Mouse (Mus musculus) limb, embryonic 14.5 days (tissue): Measurements from ENCODE around the gene Olfr211. TPM values are rescaled to one million over a fixed set of nuclear protein-coding genes. Genes with fewer than 3 reads are reported as not detected.

Source experiments
- ATAC-seq: fragments of 200-750 bp; cut with Nextera tagmentation; 2 replicates; pipeline ENCODE4 v1.8.0; 2017; ENCODE audit warnings: low read depth, moderate number of reproducible peaks, moderate TSS enrichment; ENCODE audit not compliant: low FRiP score
- DNase-seq: peaks from one replicate; pipeline ENCODE4 v3.0.0-alpha.2; 2015; ENCODE audit warnings: low spot score
- H3K27ac ChIP-seq: fragments of 300-500 bp; sonication (generic); replicated peaks from 2 replicates; pipeline ENCODE4 v1.5.1; 2014; ENCODE audit warnings: low read depth, mild to moderate bottlenecking, low read length, moderate library complexity, mixed read lengths
- H3K27me3 ChIP-seq: fragments of 300-500 bp; sonication (generic); 2 replicates; pipeline ENCODE4 v1.6.1; 2014; ENCODE audit warnings: low read length, mixed read lengths; ENCODE audit not compliant: control insufficient read depth, insufficient read depth
- H3K36me3 ChIP-seq: fragments of 300-500 bp; sonication (generic); 2 replicates; pipeline ENCODE4 v1.6.1; 2014; ENCODE audit warnings: mild to moderate bottlenecking, low read length, moderate library complexity, mixed read lengths; ENCODE audit not compliant: control insufficient read depth, insufficient read depth
- H3K4me1 ChIP-seq: fragments of 300-500 bp; sonication (generic); 2 replicates; pipeline ENCODE4 v1.6.1; 2014; ENCODE audit warnings: antibody characterized with exemption, low read length, mixed read lengths; ENCODE audit not compliant: control insufficient read depth, insufficient read depth
- H3K4me2 ChIP-seq: fragments of 300-500 bp; sonication (generic); replicated peaks from 2 replicates; pipeline ENCODE4 v1.6.1; 2014; ENCODE audit warnings: low read depth, mild to moderate bottlenecking, low read length, moderate library complexity; ENCODE audit not compliant: severe bottlenecking
- H3K4me3 ChIP-seq: fragments of 300-500 bp; sonication (generic); replicated peaks from 2 replicates; pipeline ENCODE4 v1.5.1; 2014; ENCODE audit warnings: low read length
- H3K9ac ChIP-seq: fragments of 300-500 bp; sonication (generic); 2 replicates; pipeline ENCODE4 v1.6.1; 2014; ENCODE audit warnings: mild to moderate bottlenecking, low read depth, low read length, moderate library complexity; ENCODE audit not compliant: severe bottlenecking
- H3K9me3 ChIP-seq: fragments of 300-500 bp; sonication (generic); 2 replicates; pipeline ENCODE4 v1.6.1; 2016; ENCODE audit warnings: low read length; ENCODE audit not compliant: control insufficient read depth
- POLR2A ChIP-seq: fragments of 200-500 bp; IDR thresholded peaks from 2 replicates; pipeline ENCODE4 v1.8.0; 2012; ENCODE audit warnings: inconsistent platforms, mild to moderate bottlenecking, moderate library complexity, borderline replicate concordance; ENCODE audit not compliant: insufficient read depth, insufficient read length; ENCODE audit errors: extremely low read depth
- WGBS: fragments of 180-500 bp; shearing (Covaris S2); extraction: QIAGEN DNeasy Blood & Tissue Kit; methylation state at CpG from one replicate; pipeline ENCODE4 v1.1.7; 2014; 5-methylcytosine and 5-hydroxymethylcytosine counted together
- polyA plus RNA-seq, 2 experiments: library from polyadenylated mRNA; depleted of rRNA in 1 of 2; stranded (reverse) in 1 of 2; unstranded in 1 of 2; fragments of >200 nt; fragmentation: Nextera tagmentation in 1 of 2; extraction: Ambion mirVana in 1 of 2; gene quantifications; 2 replicates each; pipeline versions ENCODE4 v1.2.1 to v1.2.3; 2012 to 2014

The Olfr211 gene
- polyA plus RNA-seq (2012; rRNA removed), result not detected in 2 replicates
- not detected in 2 replicates for polyA plus RNA-seq (2014; fragmentation: Nextera tagmentation; extraction: Ambion mirVana)

GRCm38 (mm10) chr6:116488791-116489190 is at the start of gene Olfr211:
Olfr211 (plus strand) TSS chr6:116489091.
- 63% methylated on average over 4 of the region's 4 CpGs for WGBS
- DNase-seq (no peak), ATAC-seq (no peak)
- H3K27me3 ChIP-seq, result no peaks in the 10 kb centered on the region
- H3K36me3 ChIP-seq, result no peaks in the 10 kb centered on the region
- H3K9ac ChIP-seq, result no peak within 1 kb of the TSS
- TF ChIP-seq POLR2A, result no peak
- no peak within 1 kb of the TSS for H3K4me3 ChIP-seq
- no peak within 1 kb of the TSS for H3K27ac ChIP-seq
- H3K4me2 ChIP-seq, result no peak within 1 kb of the TSS
- H3K9me3 ChIP-seq, result no peaks in the 10 kb centered on the region
- no peaks in the 10 kb centered on the region for H3K4me1 ChIP-seq

GRCm38 (mm10) chr6:116439531-116439930 is 49.4 kb upstream of the Olfr211 start:
- Histone ChIP-seq H3K36me3 (no peaks in the 10 kb centered on the region), H3K9me3 (no peaks in the 10 kb centered on the region), H3K4me1 (no peaks in the 10 kb centered on the region), H3K4me2 (no peak overlapping the region), H3K9ac (no peak overlapping the region), H3K27me3 (no peaks in the 10 kb centered on the region), H3K27ac (no peak overlapping the region), H3K4me3 (no peak overlapping the region)
- no peak for DNase-seq
- ATAC-seq, result no peak
- 83% methylated on average over 6 of the region's 6 CpGs for WGBS
- TF ChIP-seq POLR2A, result no peak

DNA sequence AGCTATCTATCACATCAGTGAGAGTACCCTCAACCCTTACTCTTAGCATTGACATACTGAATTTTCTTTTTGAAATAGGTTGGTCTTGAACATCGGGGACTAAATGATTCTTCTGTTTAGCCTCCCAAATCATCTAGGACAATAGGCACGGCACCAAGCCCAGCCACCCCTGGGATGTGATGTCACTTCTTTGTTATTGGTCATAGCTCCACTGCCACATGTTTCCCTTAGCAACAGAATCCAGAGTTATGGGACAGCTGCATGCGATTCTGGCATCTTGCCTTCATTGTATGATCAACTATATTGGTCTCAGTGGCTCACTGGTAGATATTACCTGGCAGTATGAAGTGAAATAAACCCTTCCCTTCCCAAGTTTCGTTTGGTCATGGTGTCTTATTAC is 48.4 kb upstream of the Olfr211 start:
- no peaks in the 10 kb centered on the region for H3K36me3 ChIP-seq
- no peak overlapping the region for H3K4me3 ChIP-seq
- TF ChIP-seq POLR2A, result no peak
- H3K27me3 ChIP-seq, result no peaks in the 10 kb centered on the region
- no peak overlapping the region for H3K4me2 ChIP-seq
- ATAC-seq (no peak), DNase-seq (no peak)
- WGBS, result 57% methylated on average over 4 of the region's 4 CpGs
- no peak overlapping the region for H3K27ac ChIP-seq
- H3K9me3 ChIP-seq, result no peaks in the 10 kb centered on the region
- no peak overlapping the region for H3K9ac ChIP-seq
- H3K4me1 ChIP-seq, result no peaks in the 10 kb centered on the region

- Histone ChIP-seq H3K36me3 (no peaks in the 10 kb centered on the region), H3K27me3 (no peaks in the 10 kb centered on the region), H3K4me2 (no peak overlapping the region), H3K9ac (no peak overlapping the region), H3K27ac (no peak overlapping the region), H3K4me3 (no peak overlapping the region), H3K4me1 (no peaks in the 10 kb centered on the region), H3K9me3 (no peaks in the 10 kb centered on the region)
- WGBS, result 71% methylated on average over 4 of the region's 4 CpGs
- ATAC-seq (no peak), DNase-seq (no peak)
- no peak for TF ChIP-seq POLR2A
Observed at GRCm38 (mm10) chr6:116440849-116441248, 48.0 kb upstream of the Olfr211 start.

- DNase-seq (no peak), ATAC-seq (no peak)
Observed at GRCm38 (mm10) chr6:116455781-116456180, 33.1 kb upstream of the Olfr211 start.

DNA sequence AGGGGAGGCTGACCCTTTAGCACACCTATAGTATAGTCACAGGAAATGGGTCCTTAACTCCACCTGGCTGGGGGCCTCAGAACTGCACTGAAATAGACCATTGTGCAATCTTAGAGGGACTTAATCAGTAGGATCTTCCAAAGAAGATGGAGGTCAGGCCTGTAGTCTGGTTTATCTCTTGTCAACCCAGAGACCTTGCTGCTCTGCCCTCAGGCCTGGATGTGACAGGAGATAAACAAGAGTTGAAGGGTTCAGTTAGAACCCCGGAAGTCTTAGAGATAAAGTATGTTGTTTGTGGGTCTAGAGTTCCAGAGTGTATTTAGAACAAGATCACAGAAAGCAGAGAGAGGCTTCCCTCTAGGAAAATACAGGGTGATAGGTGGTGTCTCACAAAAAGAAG is 32.4 kb upstream of the Olfr211 start:
- ATAC-seq (no peak), DNase-seq (no peak)
- H3K27ac ChIP-seq, result no peak overlapping the region
- no peak overlapping the region for H3K4me2 ChIP-seq
- no peak overlapping the region for H3K9ac ChIP-seq
- peaks cover 18% of the 10 kb centered on the region; the same call in 1 of the 2 replicates for H3K27me3 ChIP-seq
- H3K4me1 ChIP-seq, result no peaks in the 10 kb centered on the region
- no peaks in the 10 kb centered on the region for H3K9me3 ChIP-seq
- 52% methylated on average over 1 of the region's 1 CpGs for WGBS
- no peaks in the 10 kb centered on the region for H3K36me3 ChIP-seq
- no peak for TF ChIP-seq POLR2A
- no peak overlapping the region for H3K4me3 ChIP-seq

More at GRCm38 (mm10) chr6:116455781-116456180, 33.1 kb upstream of the Olfr211 start:
- no peak overlapping the region for H3K9ac ChIP-seq
- H3K36me3 ChIP-seq, result no peaks in the 10 kb centered on the region
- no peak overlapping the region for H3K27ac ChIP-seq
- H3K4me1 ChIP-seq, result no peaks in the 10 kb centered on the region
- TF ChIP-seq POLR2A, result no peak
- peaks cover 11% of the 10 kb centered on the region; the same call in 1 of the 2 replicates for H3K27me3 ChIP-seq
- no peaks in the 10 kb centered on the region for H3K9me3 ChIP-seq
- no peak overlapping the region for H3K4me2 ChIP-seq
- 74% methylated on average over 4 of the region's 4 CpGs for WGBS
- no peak overlapping the region for H3K4me3 ChIP-seq
